Mouse (Mus musculus) forebrain, embryonic 11.5 days (tissue): ENCODE results near the gene Taf4. TPM values are rescaled to one million over a fixed set of nuclear protein-coding genes. Genes with fewer than 3 reads are reported as not detected.

Experiments
- ATAC-seq: fragments of 200-750 bp; cut with Nextera tagmentation; replicated peaks from 2 replicates; pipeline ENCODE4 v1.8.0; 2017; ENCODE audit warnings: moderate TSS enrichment; ENCODE audit not compliant: low FRiP score
- DNase-seq: peaks from one replicate; pipeline ENCODE4 v3.0.0-alpha.2; 2017; ENCODE audit warnings: low spot score
- H3K27ac ChIP-seq: fragments of 300-500 bp; sonication (generic); 2 replicates; pipeline ENCODE4 v1.5.1; 2014; ENCODE audit warnings: low read depth, low read length
- H3K27me3 ChIP-seq: fragments of 300-500 bp; sonication (generic); 2 replicates; pipeline ENCODE4 v1.6.1; 2014; ENCODE audit warnings: mild to moderate bottlenecking, low read length, mixed read lengths; ENCODE audit not compliant: control insufficient read depth, insufficient read depth
- H3K36me3 ChIP-seq: fragments of 300-500 bp; sonication (generic); 2 replicates; pipeline ENCODE4 v1.6.1; 2014; ENCODE audit warnings: mild to moderate bottlenecking, low read length, moderate library complexity, mixed read lengths; ENCODE audit not compliant: control insufficient read depth, insufficient read depth
- H3K4me1 ChIP-seq: fragments of 300-500 bp; sonication (generic); replicated peaks from 2 replicates; pipeline ENCODE4 v1.6.1; 2014; ENCODE audit warnings: low read length, mixed read lengths; ENCODE audit not compliant: control insufficient read depth, insufficient read depth
- H3K4me2 ChIP-seq: fragments of 300-500 bp; sonication (generic); 2 replicates; pipeline ENCODE4 v1.6.1; 2014; ENCODE audit warnings: low read depth, mild to moderate bottlenecking, low read length, moderate library complexity, mixed read lengths; ENCODE audit not compliant: severe bottlenecking
- H3K4me3 ChIP-seq: fragments of 300-500 bp; sonication (generic); 2 replicates; pipeline ENCODE4 v1.5.1; 2014; ENCODE audit warnings: low read depth, low read length
- H3K9ac ChIP-seq: fragments of 300-500 bp; sonication (generic); 2 replicates; pipeline ENCODE4 v1.6.1; 2014; ENCODE audit warnings: low read length
- H3K9me3 ChIP-seq: fragments of 300-500 bp; sonication (generic); 2 replicates; pipeline ENCODE4 v1.6.1; 2016; ENCODE audit warnings: low read length, mixed read lengths; ENCODE audit not compliant: control insufficient read depth
- WGBS: fragments of 180-500 bp; shearing (Covaris S2); extraction: QIAGEN DNeasy Blood & Tissue Kit; methylation state at CpG from one replicate; pipeline ENCODE4 v1.1.7; 2014; 5-methylcytosine and 5-hydroxymethylcytosine counted together
- polyA plus RNA-seq: library from polyadenylated mRNA; unstranded; fragments of >200 nt; fragmentation: Nextera tagmentation; extraction: Ambion mirVana; gene quantifications from 2 replicates; pipeline ENCODE4 v1.2.1, GENCODE M21; 2014

Gene Taf4
- polyA plus RNA-seq = 7.4 and 8.2 TPM in 2 replicates

DNA sequence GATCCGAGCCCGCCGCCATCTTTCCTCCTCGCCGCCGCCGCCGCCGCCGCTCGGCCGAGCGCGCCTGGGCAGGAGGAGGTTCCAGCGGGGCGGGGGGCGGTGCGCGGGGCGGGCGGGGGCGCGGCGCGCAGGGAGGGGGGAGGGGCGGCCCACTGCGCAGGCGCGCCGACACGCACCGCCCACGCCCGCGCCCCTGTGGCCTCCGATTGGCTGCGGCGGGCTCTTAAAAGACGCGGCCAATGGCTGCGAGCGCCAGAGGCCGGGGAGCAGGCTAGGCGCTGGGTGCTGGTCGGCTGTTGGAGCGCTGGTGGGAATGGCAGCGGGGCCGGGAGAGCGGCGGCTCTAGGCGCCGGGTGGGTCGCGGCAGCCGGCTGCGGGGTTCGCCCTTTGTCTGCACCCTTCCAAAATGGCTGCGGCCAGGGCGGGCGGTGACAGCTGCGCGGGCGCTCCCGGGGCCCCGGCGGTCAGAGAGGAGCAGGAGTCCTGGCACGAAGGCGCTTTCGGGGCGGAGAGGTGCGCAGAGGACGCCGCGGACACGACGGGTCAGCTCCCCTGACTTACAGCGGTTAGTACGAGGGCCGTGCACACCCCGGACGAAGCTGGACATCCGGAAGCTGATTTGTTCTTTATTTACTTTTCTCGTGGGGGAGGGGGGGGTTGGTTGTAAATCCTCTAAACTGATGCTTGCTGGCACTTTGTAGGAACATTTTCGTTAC lies at the start of gene Taf4:
Taf4 (minus strand) TSS at position 19 of the 716 bp plus-strand sequence.
- peaks cover 18% of the 10 kb centered on the region for H3K4me1 ChIP-seq
- peak within 1 kb of the TSS; percentile 100 for H3K4me2 ChIP-seq
- H3K27ac ChIP-seq = peak within 1 kb of the TSS; percentile 85
- peak within 1 kb of the TSS; percentile 95 for H3K9ac ChIP-seq
- H3K27me3 ChIP-seq = no peaks in the 10 kb centered on the region
- WGBS = 0% methylated on average over 75 of the region's 84 CpGs
- peak; percentile 96 for DNase-seq
- H3K4me3 ChIP-seq = peak within 1 kb of the TSS; percentile 92
- H3K9me3 ChIP-seq = no peaks in the 10 kb centered on the region
- no peaks in the 10 kb centered on the region for H3K36me3 ChIP-seq
- ATAC-seq = peak; percentile 96

DNA sequence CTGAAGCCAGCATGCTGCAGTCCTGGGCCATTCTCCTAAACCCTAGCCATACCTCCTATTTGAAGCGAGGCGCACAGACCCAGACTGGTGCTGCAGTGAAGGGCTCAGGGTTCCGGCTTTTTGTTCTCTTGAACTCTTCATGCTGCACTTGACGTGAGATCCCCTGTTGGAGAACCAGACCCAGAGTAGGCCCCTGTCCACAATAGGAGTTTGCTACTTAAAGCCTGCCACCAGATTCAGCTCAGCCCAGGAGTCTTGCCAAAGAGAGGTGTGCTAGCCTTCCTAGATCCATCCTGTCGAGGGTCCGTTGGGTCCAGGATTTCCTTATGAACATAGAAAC lies 49.4 kb upstream of the Taf4 start:
- ATAC-seq (no peak), DNase-seq (no peak)
- WGBS = 7% methylated on average over 6 of the region's 6 CpGs
- peaks cover 11% of the 10 kb centered on the region for H3K36me3 ChIP-seq
- peaks cover 15% of the 10 kb centered on the region; the same call in 1 of the 2 replicates for H3K27me3 ChIP-seq
- peak overlapping the region; percentile 87; the same call in 1 of the 2 replicates for H3K27ac ChIP-seq
- H3K9me3 ChIP-seq = no peaks in the 10 kb centered on the region
- peak overlapping the region; percentile 92 for H3K4me2 ChIP-seq
- peaks cover 19% of the 10 kb centered on the region for H3K4me1 ChIP-seq
- H3K9ac ChIP-seq = peak overlapping the region; percentile 90
- H3K4me3 ChIP-seq = peak overlapping the region; percentile 84

DNA sequence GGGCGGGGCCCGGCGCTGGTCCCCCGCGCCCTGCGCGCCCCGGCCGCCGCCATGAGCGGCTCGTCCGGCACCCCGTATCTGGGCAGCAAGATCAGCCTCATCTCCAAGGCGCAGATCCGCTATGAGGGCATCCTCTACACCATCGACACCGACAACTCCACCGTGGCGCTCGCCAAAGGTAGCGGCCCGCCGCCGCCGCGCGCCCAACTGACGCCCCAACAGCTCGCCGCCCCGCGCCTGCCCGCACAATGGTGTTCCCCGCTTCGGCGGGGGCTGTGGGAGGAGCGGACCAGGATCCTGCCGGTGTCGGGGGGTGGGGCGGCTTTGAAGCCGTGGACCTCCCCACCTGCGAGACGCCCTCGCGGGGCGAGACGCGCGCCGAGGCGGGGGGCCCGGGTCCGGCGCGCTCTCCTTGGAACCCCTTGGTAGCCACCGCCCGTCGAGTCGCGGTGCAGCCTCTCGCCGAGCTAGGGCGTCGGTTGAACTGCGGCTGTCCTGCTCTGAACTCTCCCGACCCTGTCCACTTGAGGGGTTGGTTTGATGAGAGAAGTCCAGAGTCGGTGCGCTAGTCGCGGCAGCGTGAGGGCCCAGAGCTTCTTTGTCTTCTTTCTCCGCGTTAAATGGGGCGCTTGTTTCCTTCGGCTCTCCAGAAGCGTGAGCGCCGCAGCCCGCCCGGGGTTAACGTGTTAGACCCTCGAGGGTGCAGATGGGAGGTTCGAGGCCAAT lies 48.9 kb upstream of the Taf4 start:
- Histone ChIP-seq H3K36me3 (peaks cover 10% of the 10 kb centered on the region), H3K27me3 (peaks cover 15% of the 10 kb centered on the region; the same call in 1 of the 2 replicates), H3K27ac (peak overlapping the region; percentile 87), H3K4me1 (peaks cover 19% of the 10 kb centered on the region), H3K9me3 (no peaks in the 10 kb centered on the region), H3K4me3 (peak overlapping the region; percentile 84), H3K4me2 (peak overlapping the region; percentile 92), H3K9ac (peak overlapping the region; percentile 90)
- ATAC-seq (peak; percentile 10; the same call in 1 of the 2 replicates), DNase-seq (peak; percentile 78)
- WGBS = under 1% methylated on average over 79 of the region's 84 CpGs

DNA sequence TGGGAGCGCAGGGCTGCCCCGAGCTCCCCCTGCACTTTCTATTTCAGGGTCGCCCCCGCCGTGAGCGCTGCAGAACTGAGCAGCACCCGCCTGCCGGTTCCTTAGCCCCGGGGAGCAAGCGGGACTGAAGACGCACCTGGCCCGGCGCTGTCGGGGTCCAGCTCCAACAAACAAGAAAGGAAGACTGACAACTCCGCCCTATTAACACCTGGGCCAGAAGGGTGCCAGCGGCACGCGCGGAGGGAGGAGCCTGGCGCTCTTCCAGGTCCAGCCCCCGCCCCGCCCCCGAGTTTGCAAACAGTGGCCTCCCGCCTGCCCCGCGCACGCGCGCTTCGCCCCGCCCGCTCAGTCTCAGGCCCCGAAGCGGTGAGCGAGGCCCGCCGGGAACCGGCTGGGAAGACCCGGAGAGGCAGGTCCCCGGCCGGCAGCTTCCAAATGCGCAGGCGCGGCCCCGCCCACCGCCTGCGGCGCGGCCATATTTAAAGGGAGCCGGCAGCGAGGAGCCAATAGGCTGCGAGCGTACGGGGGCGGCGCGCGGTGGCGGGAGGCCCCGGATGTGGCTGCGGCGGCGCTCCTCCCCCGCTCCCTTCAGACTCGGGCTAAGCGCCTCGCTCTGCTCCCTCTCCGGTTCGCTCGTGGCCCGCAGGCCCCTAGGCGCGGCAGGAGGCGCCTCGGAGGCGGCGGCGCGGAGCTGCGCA lies 48.1 kb upstream of the Taf4 start, which contains the start of gene Lsm14b:
Lsm14b (plus strand) TSS at position 587 of the 698 bp plus-strand sequence.
- peak within 1 kb of the TSS; percentile 87 for H3K27ac ChIP-seq
- under 1% methylated on average over 62 of the region's 80 CpGs for WGBS
- peaks cover 19% of the 10 kb centered on the region for H3K4me1 ChIP-seq
- H3K36me3 ChIP-seq = peaks cover 10% of the 10 kb centered on the region
- peak within 1 kb of the TSS; percentile 92 for H3K4me2 ChIP-seq
- H3K9ac ChIP-seq = peak within 1 kb of the TSS; percentile 90
- H3K27me3 ChIP-seq = peaks cover 15% of the 10 kb centered on the region; the same call in 1 of the 2 replicates
- peak; percentile 100 for DNase-seq
- no peaks in the 10 kb centered on the region for H3K9me3 ChIP-seq
- peak; percentile 95 for ATAC-seq
- H3K4me3 ChIP-seq = peak within 1 kb of the TSS; percentile 84

DNA sequence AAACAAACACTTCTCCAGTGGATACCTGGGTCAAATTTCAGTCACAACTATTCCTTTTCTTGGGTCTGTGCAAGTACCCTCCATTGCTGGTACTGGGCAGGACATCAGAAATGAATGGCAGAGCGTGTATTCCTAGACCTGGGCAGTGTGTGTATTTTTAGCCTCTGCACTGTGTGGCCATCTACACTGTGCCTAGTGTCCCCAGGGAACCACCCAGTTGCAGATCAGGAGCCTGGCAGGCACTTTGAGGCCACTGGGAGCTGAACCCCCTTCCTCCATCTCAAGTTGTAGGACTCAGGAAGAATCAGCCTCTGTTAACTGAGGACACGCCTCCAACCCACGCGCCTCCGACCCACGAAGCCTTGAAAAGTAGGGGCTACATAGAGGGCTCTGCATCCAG lies 46.3 kb upstream of the Taf4 start:
- no peaks in the 10 kb centered on the region for H3K9me3 ChIP-seq
- DNase-seq (no peak), ATAC-seq (no peak)
- peaks cover 16% of the 10 kb centered on the region for H3K4me1 ChIP-seq
- peaks cover 15% of the 10 kb centered on the region; the same call in 1 of the 2 replicates for H3K27me3 ChIP-seq
- no peak overlapping the region for H3K27ac ChIP-seq
- no peak overlapping the region for H3K9ac ChIP-seq
- no peak overlapping the region for H3K4me3 ChIP-seq
- H3K36me3 ChIP-seq = peaks cover 2% of the 10 kb centered on the region; the same call in 1 of the 2 replicates
- H3K4me2 ChIP-seq = no peak overlapping the region
- WGBS = 69% methylated on average over 6 of the region's 6 CpGs

DNA sequence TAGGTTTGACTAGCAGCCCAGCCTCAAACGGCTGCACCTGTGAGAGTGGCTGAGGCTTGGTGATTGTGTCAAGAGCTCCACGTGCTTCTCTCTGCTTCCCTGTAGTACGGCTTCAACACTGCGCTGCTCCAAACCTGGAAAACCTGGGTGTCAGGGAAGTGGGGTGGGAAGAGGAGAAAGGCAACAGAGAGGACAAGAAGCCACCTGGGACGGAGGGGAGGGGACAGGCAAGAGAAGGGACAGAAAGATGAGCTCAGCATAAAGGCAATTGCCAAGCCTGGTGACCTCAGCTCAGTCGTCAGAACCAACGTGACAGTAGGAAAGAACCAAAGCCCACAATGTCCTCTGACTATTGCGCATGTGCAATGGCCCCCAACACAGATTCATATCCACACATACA lies 44.5 kb upstream of the Taf4 start:
- no peaks in the 10 kb centered on the region for H3K36me3 ChIP-seq
- 85% methylated on average over 8 of the region's 8 CpGs for WGBS
- H3K27me3 ChIP-seq = peaks cover 15% of the 10 kb centered on the region; the same call in 1 of the 2 replicates
- H3K27ac ChIP-seq = no peak overlapping the region
- H3K4me2 ChIP-seq = no peak overlapping the region
- no peak for ATAC-seq
- DNase-seq = no peak
- peaks cover 3% of the 10 kb centered on the region; the same call in 1 of the 2 replicates for H3K4me1 ChIP-seq
- H3K9me3 ChIP-seq = no peaks in the 10 kb centered on the region
- H3K9ac ChIP-seq = no peak overlapping the region
- no peak overlapping the region for H3K4me3 ChIP-seq

DNA sequence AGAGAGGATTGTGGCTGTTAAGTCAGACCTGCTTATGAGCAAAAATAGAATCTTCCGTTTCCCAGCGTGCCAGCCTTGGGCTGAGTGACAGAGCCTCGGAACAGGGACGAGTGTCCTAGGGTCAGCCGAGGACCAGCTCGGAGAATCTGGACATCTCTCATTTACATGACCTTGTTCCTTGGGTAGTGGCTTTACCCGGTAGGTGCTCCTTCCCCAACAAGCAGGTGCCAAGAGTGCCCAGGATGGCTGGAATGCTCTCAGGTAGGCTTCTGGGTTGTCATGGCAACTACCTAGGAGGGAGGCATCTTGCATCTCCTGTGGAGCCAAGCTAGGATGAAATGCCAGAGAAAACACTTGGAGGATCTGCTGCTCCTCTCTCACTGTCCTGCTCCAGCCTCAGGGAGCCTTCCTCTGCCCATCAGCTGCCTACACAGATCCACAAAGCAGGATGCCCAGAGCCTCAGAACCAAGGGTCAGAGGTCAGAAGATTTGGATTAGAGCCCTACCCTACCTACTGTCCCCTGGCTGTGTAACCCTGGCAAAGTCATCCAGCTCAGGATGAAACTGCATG lies 43.7 kb upstream of the Taf4 start:
- Histone ChIP-seq H3K4me1 (0 out of 2 replicates have a peak, but pooled peaks cover 3% of the 10 kb centered on the region), H3K36me3 (no peaks in the 10 kb centered on the region), H3K4me2 (no peak overlapping the region), H3K9me3 (no peaks in the 10 kb centered on the region), H3K27me3 (peaks cover 15% of the 10 kb centered on the region; the same call in 1 of the 2 replicates), H3K27ac (no peak overlapping the region), H3K4me3 (no peak overlapping the region), H3K9ac (no peak overlapping the region)
- WGBS = 79% methylated on average over 7 of the region's 7 CpGs
- ATAC-seq (no peak), DNase-seq (no peak)

DNA sequence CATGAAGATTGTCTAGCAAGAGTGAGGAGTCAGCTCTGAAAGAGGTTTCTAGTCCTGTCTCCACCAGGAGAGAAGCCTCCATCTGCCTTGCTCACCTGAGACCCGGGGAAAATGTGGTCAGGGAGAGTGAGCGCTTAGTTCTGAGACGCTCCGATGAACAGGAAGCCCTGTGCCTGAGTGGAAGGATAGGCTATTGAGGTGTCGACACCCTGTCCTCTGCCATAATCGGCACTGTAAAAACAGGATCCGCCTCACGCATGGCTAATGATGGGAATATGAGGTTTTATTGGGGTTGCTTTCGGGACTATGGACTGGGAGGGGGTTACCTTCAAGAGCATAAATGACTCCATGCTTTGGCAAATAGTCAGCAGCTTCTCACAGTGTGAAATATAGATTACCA lies 42.1 kb upstream of the Taf4 start:
- no peaks in the 10 kb centered on the region for H3K9me3 ChIP-seq

More for the DNA sequence above, 42.1 kb upstream of the Taf4 start:
- ATAC-seq = no peak
- H3K4me2 ChIP-seq = no peak overlapping the region
- peaks cover 13% of the 10 kb centered on the region; the same call in 1 of the 2 replicates for H3K27me3 ChIP-seq
- no peak overlapping the region for H3K9ac ChIP-seq
- H3K36me3 ChIP-seq = no peaks in the 10 kb centered on the region
- 86% methylated on average over 9 of the region's 9 CpGs for WGBS
- no peaks in the 10 kb centered on the region for H3K4me1 ChIP-seq
- H3K27ac ChIP-seq = no peak overlapping the region
- DNase-seq = peak; percentile 30
- H3K4me3 ChIP-seq = no peak overlapping the region
